Mouse (Mus musculus): ENCODE measurements at regions not wholly inside any gene's neighbourhood (a gene's known extent, or its start where the extent isn't known, plus 50 kb on each side); places are given as distances from the start of the nearest gene placed in this dataset.
A peak's percentile ranks its signal among the peaks of the same experiment; 100 is the strongest.

- peaks cover 10% of the 10 kb centered on the region; the same call in 1 of the 2 replicates for H3K4me1 ChIP-seq (ENCODE audit: control insufficient read depth, insufficient read depth, low read length)
- 92% methylated on average over 4 of the region's 4 CpGs for WGBS
- H3K9ac ChIP-seq (replicated peaks; ENCODE audit: low read depth, low read length), result no peak overlapping the region
- H3K4me3 ChIP-seq (ENCODE audit: low read depth, low read length), result no peak overlapping the region
- H3K27ac ChIP-seq (ENCODE audit: low read depth, low read length), result no peak overlapping the region
- no peaks in the 10 kb centered on the region for H3K9me3 ChIP-seq (ENCODE audit: control insufficient read depth, low read length)
- no peaks in the 10 kb centered on the region for H3K27me3 ChIP-seq (ENCODE audit: control insufficient read depth, insufficient read depth, low read length)
- ATAC-seq (ENCODE audit: low read depth), result no peak
- H3K36me3 ChIP-seq (ENCODE audit: control insufficient read depth, insufficient read depth, low read length), result no peaks in the 10 kb centered on the region
- H3K4me2 ChIP-seq (ENCODE audit: low read depth, low read length), result no peak overlapping the region
These were observed 100.3 kb downstream of the Evx1 start for GRCm38 (mm10) chr6:52413639-52414038.

- no peaks in the 10 kb centered on the region for H3K27me3 ChIP-seq (ENCODE audit: control insufficient read depth, insufficient read depth, low read length)
- no peaks in the 10 kb centered on the region for H3K36me3 ChIP-seq (ENCODE audit: control insufficient read depth, insufficient read depth, low read length)
- no peak overlapping the region for H3K4me3 ChIP-seq (ENCODE audit: low read depth, low read length)
- H3K9ac ChIP-seq (replicated peaks; ENCODE audit: low read depth, low read length), result no peak overlapping the region
- H3K4me1 ChIP-seq (ENCODE audit: control insufficient read depth, insufficient read depth, low read length), result peaks cover 10% of the 10 kb centered on the region; the same call in 1 of the 2 replicates
- 82% methylated on average over 14 of the region's 14 CpGs for WGBS
- H3K9me3 ChIP-seq (ENCODE audit: control insufficient read depth, low read length), result no peaks in the 10 kb centered on the region
- no peak overlapping the region for H3K27ac ChIP-seq (ENCODE audit: low read depth, low read length)
- no peak overlapping the region for H3K4me2 ChIP-seq (ENCODE audit: low read depth, low read length)
- ATAC-seq (ENCODE audit: low read depth), result no peak
These were observed 102.1 kb downstream of the Evx1 start for GRCm38 (mm10) chr6:52415341-52415946.

GRCm38 (mm10) chr6:52416491-52416890 lies 103.2 kb downstream of the Evx1 start:
- Histone ChIP-seq H3K4me2 (ENCODE audit: low read depth, low read length) (no peak overlapping the region), H3K9ac (replicated peaks; ENCODE audit: low read depth, low read length) (no peak overlapping the region), H3K4me3 (ENCODE audit: low read depth, low read length) (no peak overlapping the region), H3K27ac (ENCODE audit: low read depth, low read length) (no peak overlapping the region), H3K9me3 (ENCODE audit: control insufficient read depth, low read length) (no peaks in the 10 kb centered on the region), H3K36me3 (ENCODE audit: control insufficient read depth, insufficient read depth, low read length) (no peaks in the 10 kb centered on the region), H3K4me1 (ENCODE audit: control insufficient read depth, insufficient read depth, low read length) (peaks cover 10% of the 10 kb centered on the region; the same call in 1 of the 2 replicates), H3K27me3 (ENCODE audit: control insufficient read depth, insufficient read depth, low read length) (no peaks in the 10 kb centered on the region)
- no peak for ATAC-seq (ENCODE audit: low read depth)
- 67% methylated on average over 3 of the region's 3 CpGs for WGBS

GRCm38 (mm10) chr6:52417439-52418124 lies 104.3 kb downstream of the Evx1 start:
- no peaks in the 10 kb centered on the region for H3K27me3 ChIP-seq (ENCODE audit: control insufficient read depth, insufficient read depth, low read length)
- H3K27ac ChIP-seq (ENCODE audit: low read depth, low read length), result no peak overlapping the region
- H3K4me1 ChIP-seq (ENCODE audit: control insufficient read depth, insufficient read depth, low read length), result peaks cover 10% of the 10 kb centered on the region; the same call in 1 of the 2 replicates
- H3K4me2 ChIP-seq (ENCODE audit: low read depth, low read length), result no peak overlapping the region
- H3K9me3 ChIP-seq (ENCODE audit: control insufficient read depth, low read length), result no peaks in the 10 kb centered on the region
- H3K36me3 ChIP-seq (ENCODE audit: control insufficient read depth, insufficient read depth, low read length), result no peaks in the 10 kb centered on the region
- H3K9ac ChIP-seq (replicated peaks; ENCODE audit: low read depth, low read length), result no peak overlapping the region
- 35% methylated on average over 10 of the region's 10 CpGs for WGBS
- no peak overlapping the region for H3K4me3 ChIP-seq (ENCODE audit: low read depth, low read length)
- ATAC-seq (ENCODE audit: low read depth), result peak; percentile 41; the same call in 1 of the 2 replicates

- H3K36me3 ChIP-seq (ENCODE audit: control insufficient read depth, insufficient read depth, low read length), result no peaks in the 10 kb centered on the region
- no peak overlapping the region for H3K9ac ChIP-seq (replicated peaks; ENCODE audit: low read depth, low read length)
- no peaks in the 10 kb centered on the region for H3K9me3 ChIP-seq (ENCODE audit: control insufficient read depth, low read length)
- no peaks in the 10 kb centered on the region for H3K27me3 ChIP-seq (ENCODE audit: control insufficient read depth, insufficient read depth, low read length)
- no peak for ATAC-seq (ENCODE audit: low read depth)
- WGBS, result 34% methylated on average over 12 of the region's 12 CpGs
- peaks cover 10% of the 10 kb centered on the region; the same call in 1 of the 2 replicates for H3K4me1 ChIP-seq (ENCODE audit: control insufficient read depth, insufficient read depth, low read length)
- H3K4me3 ChIP-seq (ENCODE audit: low read depth, low read length), result no peak overlapping the region
- H3K4me2 ChIP-seq (ENCODE audit: low read depth, low read length), result no peak overlapping the region
- no peak overlapping the region for H3K27ac ChIP-seq (ENCODE audit: low read depth, low read length)
These were observed 105.3 kb downstream of the Evx1 start for GRCm38 (mm10) chr6:52418451-52419170.

- WGBS, result 90% methylated on average over 7 of the region's 7 CpGs
- no peaks in the 10 kb centered on the region for H3K27me3 ChIP-seq (ENCODE audit: control insufficient read depth, insufficient read depth, low read length)
- ATAC-seq (ENCODE audit: low read depth), result no peak
These were observed 107.1 kb downstream of the Evx1 start for GRCm38 (mm10) chr6:52420276-52420970.

GRCm38 (mm10) chr6:52421771-52422170 lies 108.5 kb downstream of the Evx1 start:
- WGBS, result 88% methylated on average over 6 of the region's 6 CpGs

More at GRCm38 (mm10) chr6:52420276-52420970, 107.1 kb downstream of the Evx1 start:
- Histone ChIP-seq H3K4me3 (ENCODE audit: low read depth, low read length) (no peak overlapping the region), H3K36me3 (ENCODE audit: control insufficient read depth, insufficient read depth, low read length) (no peaks in the 10 kb centered on the region), H3K4me1 (ENCODE audit: control insufficient read depth, insufficient read depth, low read length) (peaks cover 10% of the 10 kb centered on the region; the same call in 1 of the 2 replicates), H3K4me2 (ENCODE audit: low read depth, low read length) (no peak overlapping the region), H3K9me3 (ENCODE audit: control insufficient read depth, low read length) (no peaks in the 10 kb centered on the region), H3K27ac (ENCODE audit: low read depth, low read length) (no peak overlapping the region), H3K9ac (replicated peaks; ENCODE audit: low read depth, low read length) (no peak overlapping the region)

GRCm38 (mm10) chr6:52422686-52423085 lies 109.4 kb downstream of the Evx1 start:
- Histone ChIP-seq H3K4me3 (ENCODE audit: low read depth, low read length) (no peak overlapping the region), H3K27ac (ENCODE audit: low read depth, low read length) (no peak overlapping the region), H3K36me3 (ENCODE audit: control insufficient read depth, insufficient read depth, low read length) (no peaks in the 10 kb centered on the region), H3K4me2 (ENCODE audit: low read depth, low read length) (no peak overlapping the region), H3K27me3 (ENCODE audit: control insufficient read depth, insufficient read depth, low read length) (no peaks in the 10 kb centered on the region), H3K4me1 (ENCODE audit: control insufficient read depth, insufficient read depth, low read length) (peaks cover 5% of the 10 kb centered on the region; the same call in 1 of the 2 replicates), H3K9me3 (ENCODE audit: control insufficient read depth, low read length) (no peaks in the 10 kb centered on the region), H3K9ac (replicated peaks; ENCODE audit: low read depth, low read length) (no peak overlapping the region)
- ATAC-seq (ENCODE audit: low read depth), result no peak
- WGBS, result 66% methylated on average over 10 of the region's 10 CpGs

More at GRCm38 (mm10) chr6:52421771-52422170, 108.5 kb downstream of the Evx1 start:
- Histone ChIP-seq H3K4me3 (ENCODE audit: low read depth, low read length) (no peak overlapping the region), H3K4me1 (ENCODE audit: control insufficient read depth, insufficient read depth, low read length) (peaks cover 10% of the 10 kb centered on the region; the same call in 1 of the 2 replicates), H3K9ac (replicated peaks; ENCODE audit: low read depth, low read length) (no peak overlapping the region), H3K27me3 (ENCODE audit: control insufficient read depth, insufficient read depth, low read length) (no peaks in the 10 kb centered on the region), H3K9me3 (ENCODE audit: control insufficient read depth, low read length) (no peaks in the 10 kb centered on the region), H3K36me3 (ENCODE audit: control insufficient read depth, insufficient read depth, low read length) (no peaks in the 10 kb centered on the region), H3K4me2 (ENCODE audit: low read depth, low read length) (no peak overlapping the region), H3K27ac (ENCODE audit: low read depth, low read length) (no peak overlapping the region)
- no peak for ATAC-seq (ENCODE audit: low read depth)

Measured in neural tube, embryonic 14.5 days (tissue).